Mouse (Mus musculus): Measurements from ENCODE around the gene Dcps.

GRCm38 (mm10) chr9:35124678-35124955, 51.2 kb downstream of the Dcps start:
- TF ChIP-seq CTCF (IDR thresholded peaks at IDR 0.05; ENCODE audit: borderline replicate concordance, insufficient read depth, low read depth, low read length) (no peak), POLR2A (IDR thresholded peaks at IDR 0.05; ENCODE audit: borderline replicate concordance, insufficient read depth, low read length) (no peak)
